Mouse (Mus musculus): ENCODE measurements around the gene Pigk.
"Not testable (repeated sequence)": the region's sequence is repeated elsewhere in the genome, so short reads cannot be mapped to it uniquely, and the experiment has no call there.

The Pigk gene

DNA sequence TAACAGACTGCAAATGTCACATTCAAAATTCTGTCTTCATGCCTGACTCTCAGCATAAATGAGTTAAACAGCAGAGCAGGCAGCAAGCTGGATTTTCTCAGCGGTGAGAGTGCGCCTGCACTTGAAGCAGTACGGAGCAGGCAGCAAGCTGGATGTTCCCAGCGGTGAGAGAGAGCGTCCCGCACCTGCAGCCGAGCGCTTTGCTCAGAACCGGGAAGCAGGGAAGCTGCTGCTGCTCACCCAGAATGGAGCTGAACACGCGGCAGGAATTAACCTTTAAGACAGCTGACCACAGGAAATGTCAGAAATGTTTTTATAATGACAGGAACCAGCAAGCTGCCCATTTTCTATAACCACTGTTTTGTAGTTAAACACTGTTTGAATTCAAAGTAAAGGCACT, 53.6 kb downstream of the Pigk start:
- no peak for DNase-seq (ENCODE audit: low spot score)

DNA sequence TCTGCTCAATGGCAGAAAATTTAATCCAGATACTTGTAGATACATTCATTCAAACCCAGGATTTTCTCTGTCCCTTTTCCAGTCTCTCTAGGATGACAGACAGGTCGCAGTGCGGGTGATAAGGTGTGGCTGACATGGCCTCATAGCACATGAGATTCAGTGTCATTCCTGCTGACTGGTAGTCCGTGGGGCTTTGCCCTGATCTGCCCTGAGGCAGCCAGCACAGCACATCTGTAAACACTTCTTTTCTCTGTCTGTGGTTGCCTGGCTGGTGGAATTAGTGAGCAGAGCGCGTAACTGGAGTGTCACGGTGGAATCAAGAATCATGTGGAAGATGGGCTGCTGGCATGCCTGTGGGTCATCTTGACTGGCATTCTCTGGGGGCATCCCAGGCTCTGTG, 56.2 kb downstream of the Pigk start:
- DNase-seq (ENCODE audit: low spot score), result no peak

- no peak for DNase-seq (ENCODE audit: low spot score)
Observed at GRCm38 (mm10) chr3:152776363-152776762, 62.5 kb downstream of the Pigk start.

DNA sequence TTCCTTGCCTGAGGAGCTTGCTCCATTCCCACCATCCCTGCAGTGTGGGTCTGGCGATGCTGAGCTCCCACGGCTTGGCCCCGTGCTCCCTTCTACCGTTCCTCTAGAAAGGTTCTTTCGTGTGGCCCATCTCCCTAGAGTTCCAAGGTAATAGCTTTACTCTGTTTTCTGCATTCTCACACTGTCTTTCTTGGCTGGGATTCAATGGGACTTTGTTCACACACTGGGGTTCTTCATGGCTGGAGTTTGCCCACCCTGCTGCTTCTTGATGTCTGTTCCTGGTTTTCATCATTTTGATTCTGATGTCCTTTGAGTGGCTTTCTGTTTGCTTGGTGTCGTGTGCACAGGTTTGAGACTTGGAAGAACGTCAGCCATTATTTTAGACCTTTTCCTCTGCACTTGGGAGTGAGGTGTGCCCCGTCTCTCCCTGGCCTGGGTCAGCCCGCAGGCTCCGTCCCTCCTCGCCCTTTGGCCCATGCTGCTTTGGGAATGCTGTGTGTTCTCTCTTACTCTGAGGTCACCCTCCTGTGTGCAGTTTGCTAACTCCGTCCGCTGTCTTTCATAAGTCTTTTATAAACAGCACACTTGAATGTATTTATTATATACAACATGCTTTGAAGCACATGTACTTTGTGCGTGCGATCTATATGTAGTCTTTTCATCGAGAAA, 63.1 kb downstream of the Pigk start:
- DNase-seq (ENCODE audit: low spot score), result no peak

DNA sequence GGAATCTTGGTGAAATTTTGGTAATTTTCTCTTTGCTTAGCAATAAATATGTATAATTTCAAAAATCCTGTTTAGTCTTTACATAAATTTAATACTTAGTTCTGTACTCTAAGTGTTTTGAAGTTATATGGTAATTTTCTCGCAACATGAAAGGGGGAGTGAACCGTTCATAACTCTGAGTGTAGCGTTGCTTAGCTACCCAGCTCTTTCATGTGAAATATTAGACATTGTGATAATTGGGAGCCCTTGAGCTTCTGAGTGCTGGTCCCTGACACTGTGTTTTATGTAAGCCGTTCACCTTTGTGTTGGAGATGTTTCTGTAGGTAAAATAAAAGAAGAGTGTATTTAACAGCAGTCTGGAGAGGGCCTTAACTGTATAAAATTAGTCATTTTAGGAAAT, 65.9 kb downstream of the Pigk start:
- no peak for DNase-seq (ENCODE audit: low spot score)

DNA sequence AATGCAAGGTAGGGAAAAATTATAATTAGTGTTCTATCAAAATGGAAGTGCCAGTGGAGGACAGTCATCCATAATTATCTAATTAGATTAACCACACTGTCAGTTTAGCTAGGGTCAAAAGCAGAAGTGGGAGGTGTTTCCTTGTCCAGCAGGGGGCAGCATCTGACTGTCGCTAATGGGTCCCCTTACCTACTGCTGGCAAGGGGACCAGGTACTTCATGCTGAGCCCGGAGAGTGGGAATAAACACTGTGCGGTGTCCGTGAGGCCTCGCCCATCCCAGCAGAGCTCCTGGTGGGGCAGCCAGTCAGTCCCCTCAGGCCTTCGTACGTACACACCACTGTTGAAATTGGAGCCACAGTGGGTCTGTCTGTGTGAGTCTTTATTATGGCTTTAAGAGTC, 69.9 kb downstream of the Pigk start:
- DNase-seq (ENCODE audit: low spot score), result peak; percentile 56

- not testable (repeated sequence) for DNase-seq (ENCODE audit: low spot score)
Observed at GRCm38 (mm10) chr3:152784353-152784752, 70.5 kb downstream of the Pigk start.

DNA sequence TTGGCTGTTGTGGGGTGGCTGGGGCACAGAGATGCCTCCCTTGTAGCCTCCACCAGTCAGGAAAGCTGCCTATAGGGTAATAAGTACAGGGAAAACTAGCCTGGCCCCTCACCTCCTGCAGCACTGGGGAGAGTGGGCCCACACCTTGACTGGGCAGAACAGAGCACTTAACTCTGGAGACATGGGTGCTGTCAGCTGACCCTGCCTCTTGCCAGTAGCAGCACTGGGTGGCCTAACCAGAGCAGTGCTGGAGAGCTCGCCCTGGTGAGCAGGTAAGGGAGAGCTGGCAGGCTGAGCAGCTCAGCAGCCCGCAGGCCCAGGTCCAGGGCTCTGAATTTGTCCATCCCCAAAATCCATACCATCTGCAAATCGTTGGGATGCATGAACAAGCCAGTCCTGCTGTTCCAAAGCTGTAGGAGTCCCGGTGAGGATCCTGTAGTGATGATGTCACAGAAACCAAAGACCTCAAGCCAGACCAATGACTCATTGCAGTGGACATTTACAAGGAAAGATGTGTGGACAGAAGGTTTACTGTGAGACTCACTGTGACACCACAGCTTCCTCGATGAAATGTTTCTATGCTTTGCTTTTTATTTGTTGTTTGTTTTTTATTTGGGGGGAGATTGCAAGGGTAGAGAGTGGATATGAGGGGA, 74.5 kb downstream of the Pigk start:
- DNase-seq (ENCODE audit: low spot score), result not testable (repeated sequence)

DNA sequence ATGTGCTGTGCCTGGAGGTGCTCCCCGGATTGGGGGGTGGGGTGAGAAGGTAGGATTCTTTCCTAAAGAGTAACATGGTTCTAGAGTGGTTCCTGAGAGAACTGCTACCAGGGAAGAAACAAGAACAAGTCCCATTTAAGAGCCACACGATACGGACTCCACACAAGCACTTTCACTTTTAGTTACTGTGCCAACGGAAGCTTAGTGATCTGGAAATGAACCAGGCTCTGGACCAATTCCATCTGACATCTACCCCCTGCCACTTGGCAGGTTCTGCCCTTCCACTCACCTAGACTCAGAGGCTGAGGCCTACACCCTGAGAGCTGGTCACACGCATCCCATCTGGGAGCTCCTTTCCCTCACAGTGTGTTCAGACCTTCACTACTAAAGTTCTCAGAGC, 78.7 kb downstream of the Pigk start:
- DNase-seq (ENCODE audit: low spot score), result no peak

- DNase-seq (ENCODE audit: low spot score), result no peak
Observed at GRCm38 (mm10) chr3:152793006-152793405, 79.1 kb downstream of the Pigk start.

- DNase-seq (ENCODE audit: low spot score), result no peak
Observed at GRCm38 (mm10) chr3:152796216-152796615, 82.3 kb downstream of the Pigk start.

GRCm38 (mm10) chr3:152797354-152797753, 83.5 kb downstream of the Pigk start:
- DNase-seq (ENCODE audit: low spot score), result no peak

DNA sequence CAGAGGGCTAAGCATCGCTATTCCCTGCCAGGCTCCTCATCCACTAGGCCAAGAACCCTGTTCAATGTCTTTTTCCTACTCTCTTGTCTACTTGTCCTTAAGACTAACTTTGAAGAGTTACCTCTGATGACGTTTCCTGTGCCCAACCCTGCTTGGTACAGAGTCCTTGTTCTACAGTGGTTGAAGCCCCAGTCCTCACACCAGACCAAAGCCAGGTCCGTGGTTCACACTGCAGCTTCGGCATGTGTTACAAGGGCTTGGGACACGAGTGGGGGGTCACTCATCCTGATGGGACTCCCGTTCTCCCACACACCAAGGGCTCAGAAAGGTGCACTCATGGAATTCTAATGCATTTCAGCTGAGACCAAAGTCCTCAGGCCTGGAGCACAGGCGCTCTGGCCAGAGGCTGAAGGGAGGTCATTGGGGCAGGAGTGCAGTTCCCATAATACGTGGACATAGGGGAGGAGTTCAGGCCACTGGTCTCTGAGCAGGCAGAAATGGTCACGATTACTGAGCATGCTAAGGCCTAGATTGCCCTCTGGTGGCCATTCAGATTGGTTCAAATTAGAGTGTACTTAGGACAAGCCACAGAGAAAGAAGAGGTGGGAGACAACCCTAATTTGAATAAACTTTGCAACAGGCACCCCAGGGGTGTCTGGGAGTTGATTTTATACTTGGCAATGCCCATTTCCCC, 86.0 kb downstream of the Pigk start:
- peak; percentile 37 for DNase-seq (ENCODE audit: low spot score)

DNA sequence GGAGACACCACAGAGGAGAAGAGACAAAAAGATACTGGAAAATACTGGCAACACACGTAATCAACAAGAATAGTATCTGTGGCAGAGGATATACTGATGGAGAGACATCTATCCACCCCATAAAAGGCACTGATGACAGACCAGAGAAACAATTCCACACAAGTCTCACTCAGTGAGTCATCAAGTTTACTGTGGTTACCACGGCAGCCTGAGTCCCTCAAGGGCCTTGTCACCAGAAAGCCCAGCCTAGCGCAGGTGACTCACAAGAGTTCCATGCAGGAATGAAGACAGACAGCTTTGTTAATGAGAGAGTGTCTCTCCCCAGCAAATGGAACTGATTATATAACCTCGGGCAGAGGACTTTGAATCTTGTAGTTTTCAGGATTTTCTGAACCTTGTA, 100.0 kb downstream of the Pigk start:
- DNase-seq (ENCODE audit: low spot score), result no peak

DNA sequence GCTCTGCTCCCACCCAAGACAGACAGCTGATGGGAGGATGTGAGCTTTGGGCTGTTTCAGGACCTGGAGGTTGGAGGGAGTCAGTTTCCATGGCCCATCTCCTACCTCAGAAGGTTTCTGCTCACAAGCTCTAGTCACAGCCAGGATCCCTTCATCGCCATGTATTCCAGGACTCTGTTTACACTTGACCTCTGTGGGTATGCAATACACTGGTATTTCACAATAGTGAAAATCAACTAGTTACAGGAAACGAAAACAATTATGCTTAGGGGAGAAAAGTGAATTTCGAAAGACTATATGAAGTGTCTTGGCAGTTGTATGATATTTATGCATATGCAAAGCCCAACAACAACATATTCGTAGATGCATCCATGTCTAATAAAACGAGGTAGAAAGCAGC, 101.2 kb downstream of the Pigk start:
- no peak for DNase-seq (ENCODE audit: low spot score)

- DNase-seq (ENCODE audit: low spot score), result no peak
Observed at GRCm38 (mm10) chr3:152820406-152820805, 106.5 kb downstream of the Pigk start.

GRCm38 (mm10) chr3:152821202-152821601, 107.3 kb downstream of the Pigk start:
- DNase-seq (ENCODE audit: low spot score), result peak; percentile 28

DNA sequence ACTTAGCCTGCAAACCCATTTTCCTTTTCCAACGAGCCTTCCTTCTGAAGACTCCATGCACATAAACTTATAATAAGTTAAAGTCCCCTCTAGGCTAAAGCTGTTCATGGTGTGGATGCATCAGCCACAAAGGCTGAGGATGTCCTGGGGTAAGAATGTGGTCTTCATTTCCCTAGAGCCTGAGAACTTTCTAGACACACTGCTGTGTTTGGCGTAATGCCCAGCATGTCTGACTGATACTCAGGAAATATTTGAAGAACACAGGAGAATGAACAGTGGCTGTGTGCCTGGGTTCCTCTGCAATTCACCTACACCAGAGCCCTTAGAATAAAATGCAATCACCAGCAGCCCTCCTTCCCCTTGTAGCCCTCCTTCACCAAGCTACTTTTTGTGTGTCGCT, 117.5 kb downstream of the Pigk start:
- no peak for DNase-seq (ENCODE audit: low spot score)

GRCm38 (mm10) chr3:152831974-152832373, 118.1 kb downstream of the Pigk start:
- no peak for DNase-seq (ENCODE audit: low spot score)

DNA sequence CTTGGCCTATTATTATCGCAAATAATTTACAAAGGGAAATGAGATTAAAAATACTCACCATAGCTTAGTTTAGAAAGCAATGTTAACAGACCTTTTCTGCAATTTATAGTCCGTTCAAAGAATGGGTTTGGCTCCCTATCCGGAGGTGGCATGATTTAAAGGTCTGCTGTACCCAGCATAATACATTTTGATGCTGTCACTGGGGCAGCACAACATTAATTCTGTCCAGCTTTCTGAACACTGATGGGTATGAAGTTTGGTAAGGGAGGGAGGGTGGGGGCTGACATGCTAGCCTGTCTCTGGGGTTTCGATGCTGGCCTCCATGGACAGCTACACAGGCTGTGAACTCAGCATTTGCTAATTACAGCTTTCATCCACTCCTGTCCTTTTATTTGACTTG, 118.5 kb downstream of the Pigk start:
- DNase-seq (ENCODE audit: low spot score), result no peak

GRCm38 (mm10) chr3:152837407-152837806, 123.5 kb downstream of the Pigk start:
- no peak for DNase-seq (ENCODE audit: low spot score)

GRCm38 (mm10) chr3:152837938-152838337, 124.0 kb downstream of the Pigk start:
- no peak for DNase-seq (ENCODE audit: low spot score)

DNA sequence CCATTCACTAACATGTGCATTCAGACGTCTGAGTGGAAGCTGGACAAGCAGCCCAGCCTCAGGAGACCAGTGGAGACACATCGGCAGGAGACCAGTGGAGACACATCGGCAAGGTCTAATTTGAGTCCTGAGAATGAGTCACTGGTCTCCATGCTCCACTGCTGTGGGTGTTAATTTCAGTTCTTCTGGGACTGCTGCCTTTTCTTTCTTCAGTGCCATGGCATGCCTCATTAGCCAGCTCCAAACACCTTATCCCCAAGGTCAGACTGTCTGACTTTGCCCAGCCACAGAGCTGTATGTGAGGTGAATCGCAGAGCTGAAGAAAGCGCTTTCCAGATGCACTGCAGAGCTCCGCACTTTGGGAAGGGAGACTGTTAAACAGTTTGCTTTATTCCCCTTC, 127.4 kb downstream of the Pigk start:
- no peak for DNase-seq (ENCODE audit: low spot score)
